Mouse (Mus musculus) ZHBTc4 (cell line): ENCODE measurements around the gene Vmn1r70.

Source experiments
- DNase-seq: peaks from one replicate; pipeline ENCODE4 v3.0.0-alpha.2; 2011; ENCODE audit warnings: low read depth, low spot score

The Vmn1r70 gene

GRCm38 (mm10) chr7:10631232-10631631, at the start of gene Vmn1r70:
TSS of gene Vmn1r70 (plus strand) at chr7:10631532.
- no peak for DNase-seq

- DNase-seq, result no peak
These were observed 17.8 kb upstream of the Vmn1r70 start, which contains the start of gene Vmn1r69 for GRCm38 (mm10) chr7:10613559-10613958. TSS of gene Vmn1r69 (minus strand) at chr7:10613659.
